Mouse (Mus musculus) C2C12 (cell line): ENCODE results near the gene Psip1. TPM values are rescaled to one million over a fixed set of nuclear protein-coding genes. Genes with fewer than 3 reads are reported as not detected.

Source experiments
- H3K27me3 ChIP-seq: one replicate; pipeline ENCODE4 v1.6.1; 2011; ENCODE audit not compliant: control insufficient read depth, insufficient read depth, insufficient read length
- H3K36me3 ChIP-seq: one replicate; pipeline ENCODE4 v1.6.1; 2011; ENCODE audit not compliant: control insufficient read depth, insufficient read depth
- H3K4me3 ChIP-seq: one replicate; pipeline ENCODE4 v1.5.1; 2011; ENCODE audit warnings: mild to moderate bottlenecking, control low read depth; ENCODE audit not compliant: poor library complexity, insufficient read depth, severe bottlenecking
- H3K79me2 ChIP-seq: one replicate; pipeline ENCODE4 v1.6.1; 2011; ENCODE audit not compliant: control insufficient read depth, insufficient read depth
- H3K79me3 ChIP-seq: one replicate; pipeline ENCODE4 v1.6.1; 2011; ENCODE audit warnings: low read depth, control low read depth
- H3ac ChIP-seq: one replicate; pipeline ENCODE3; 2011; ENCODE audit warnings: low read depth; ENCODE audit not compliant: control insufficient read depth, insufficient read length
- CEBPB ChIP-seq: IDR thresholded peaks from one replicate; pipeline ENCODE4 v1.6.1; 2011; ENCODE audit warnings: low read depth, mild to moderate bottlenecking, control low read depth, moderate library complexity
- CTCF ChIP-seq: IDR thresholded peaks from one replicate; pipeline ENCODE4 v1.5.1; 2011; ENCODE audit not compliant: control insufficient read depth, insufficient read depth, insufficient read length
- FOSL1 ChIP-seq: IDR thresholded peaks from one replicate; pipeline ENCODE4 v1.8.0; 2011; ENCODE audit warnings: mild to moderate bottlenecking, low read length; ENCODE audit not compliant: poor library complexity, insufficient read depth, severe bottlenecking
- MAX ChIP-seq: IDR thresholded peaks from one replicate; pipeline ENCODE4 v1.6.1; 2011; ENCODE audit warnings: mild to moderate bottlenecking, control low read depth
- MYOD1 ChIP-seq: IDR thresholded peaks from one replicate; pipeline ENCODE4 v1.6.1; 2011; ENCODE audit warnings: low read depth; ENCODE audit not compliant: control insufficient read depth, insufficient read length
- MYOG ChIP-seq: IDR thresholded peaks from one replicate; pipeline ENCODE4 v1.6.1; 2011; ENCODE audit not compliant: control insufficient read depth, insufficient read length; ENCODE audit errors: extremely low read depth
- USF1 ChIP-seq: IDR thresholded peaks from one replicate; pipeline ENCODE4 v1.6.1; 2011; ENCODE audit warnings: low read depth, mild to moderate bottlenecking, control low read depth, moderate library complexity
- polyA plus RNA-seq: library from polyadenylated mRNA; unstranded; fragments of >200 nt; fragmentation: generic; extraction: Trizol; gene quantifications from one replicate; pipeline ENCODE4 v1.2.1, GENCODE M21; 2012; ENCODE audit warnings: missing spikeins

Psip1 gene
- polyA plus RNA-seq, 1 experiment = 34.0 TPM

DNA sequence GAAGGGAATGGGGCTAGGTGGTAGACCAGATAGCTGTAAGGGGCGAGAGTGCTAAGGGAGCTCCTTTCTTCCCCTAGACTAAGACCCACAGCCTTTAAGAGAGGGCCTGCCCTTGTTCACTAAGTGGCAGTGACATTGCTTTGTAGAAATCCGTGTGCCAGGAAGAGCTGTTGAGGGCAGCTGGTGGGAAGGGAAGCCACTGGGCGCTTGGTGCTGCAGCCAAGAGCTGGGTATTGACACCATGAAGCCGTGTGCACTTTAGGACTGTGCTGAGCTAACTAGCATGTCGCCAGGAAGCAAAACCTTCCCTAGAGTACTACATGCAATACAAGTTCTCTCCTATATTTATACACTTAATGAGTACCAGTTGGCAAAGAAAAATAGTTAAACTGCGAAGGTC lies 62.6 kb downstream of the Psip1 start:
- Histone ChIP-seq H3K36me3 (peaks cover 71% of the 10 kb centered on the region), H3K79me2 (peaks cover 96% of the 10 kb centered on the region), H3K4me3 (no peak overlapping the region), H3K79me3 (peaks cover 83% of the 10 kb centered on the region), H3ac (no peak overlapping the region), H3K27me3 (no peaks in the 10 kb centered on the region)
- TF ChIP-seq MAX = no peak
- no peak for TF ChIP-seq CEBPB
- no peak for TF ChIP-seq FOSL1
- no peak for TF ChIP-seq MYOD1
- no peak for TF ChIP-seq CTCF
- TF ChIP-seq MYOG = no peak
- no peak for TF ChIP-seq USF1

DNA sequence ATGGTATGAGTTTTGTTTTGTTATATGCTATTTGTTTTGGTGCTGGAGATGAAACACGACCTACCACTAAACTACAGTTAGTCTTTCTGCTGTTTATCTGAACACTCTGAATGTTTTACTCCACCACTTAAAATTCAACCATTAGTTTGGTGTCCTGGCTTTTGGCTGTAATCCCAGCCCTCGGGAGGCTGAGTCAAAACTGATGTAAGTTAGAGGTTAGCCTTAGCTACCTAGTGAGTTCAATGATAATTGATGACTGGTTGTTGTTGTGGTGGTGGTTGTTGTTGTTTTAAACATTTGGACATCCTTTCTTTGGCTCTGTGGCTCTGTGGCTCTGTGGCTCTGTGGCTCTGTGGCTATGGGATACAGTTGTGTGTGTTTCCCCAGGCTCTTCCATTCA lies 67.5 kb downstream of the Psip1 start:
- Histone ChIP-seq H3K4me3 (peak overlapping the region; percentile 98), H3K79me2 (peaks cover 65% of the 10 kb centered on the region), H3K79me3 (peaks cover 54% of the 10 kb centered on the region), H3K36me3 (peaks cover 42% of the 10 kb centered on the region), H3K27me3 (no peaks in the 10 kb centered on the region), H3ac (no peak overlapping the region)
- TF ChIP-seq FOSL1 (no peak), MAX (no peak), MYOG (no peak), CTCF (no peak), CEBPB (no peak), USF1 (no peak), MYOD1 (no peak)

DNA sequence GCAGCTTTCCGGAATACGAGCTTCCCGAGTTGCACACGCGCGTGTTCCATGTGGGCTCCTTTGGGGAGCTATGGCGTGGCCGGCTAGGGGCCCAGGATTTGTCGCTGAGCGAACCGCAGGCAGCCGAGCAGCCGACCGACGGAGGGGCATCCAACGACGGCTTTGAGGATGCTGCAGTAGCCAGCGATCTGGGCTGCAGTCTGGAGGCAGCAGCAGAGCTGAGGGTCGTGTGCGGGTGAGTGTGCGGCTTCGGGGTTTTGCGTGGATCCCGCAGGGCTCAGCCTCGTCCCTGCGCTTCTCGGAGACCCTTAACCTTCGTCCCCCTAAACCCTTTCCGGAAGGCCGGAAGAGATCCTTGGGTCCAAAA lies 68.5 kb downstream of the Psip1 start:
- TF ChIP-seq USF1 (no peak), FOSL1 (no peak), MYOD1 (no peak)
- H3K36me3 ChIP-seq = peaks cover 32% of the 10 kb centered on the region
- H3K79me2 ChIP-seq = peaks cover 56% of the 10 kb centered on the region
- H3ac ChIP-seq = peak overlapping the region; percentile 97
- H3K79me3 ChIP-seq = peaks cover 44% of the 10 kb centered on the region
- no peaks in the 10 kb centered on the region for H3K27me3 ChIP-seq
- H3K4me3 ChIP-seq = peak overlapping the region; percentile 98

DNA sequence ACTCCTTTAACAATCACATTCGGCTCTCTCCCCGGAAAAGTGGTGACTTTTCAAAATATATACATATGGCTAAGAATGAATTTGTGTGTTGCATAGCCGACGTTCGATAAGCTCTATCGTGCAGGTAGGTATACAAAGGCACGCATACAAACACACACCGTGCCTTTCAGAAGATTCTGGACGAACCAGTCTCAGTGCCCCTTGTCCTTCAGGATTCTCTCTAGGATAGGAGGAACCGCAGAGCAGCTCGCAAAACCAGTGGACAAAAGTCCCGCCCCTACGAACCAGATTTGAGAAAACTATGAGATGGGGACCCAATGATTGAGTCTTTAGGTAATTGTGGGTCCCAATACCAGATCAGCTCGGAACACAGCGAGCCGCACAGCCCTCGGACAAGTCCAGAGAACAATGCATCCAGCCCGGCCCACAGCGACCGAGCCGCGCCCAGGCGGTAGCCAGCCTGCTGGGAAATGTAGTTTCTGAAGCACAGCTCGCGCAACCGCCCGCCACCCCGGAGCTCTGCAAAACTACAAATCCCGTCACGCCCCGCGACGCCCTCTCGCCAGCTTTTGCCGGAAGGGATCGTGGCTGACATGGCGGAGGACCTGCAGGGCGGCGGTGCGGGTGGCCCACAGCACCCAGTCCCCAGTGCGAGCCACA lies 69.0 kb downstream of the Psip1 start, which contains the start of gene Snapc3:
Snapc3 (plus strand) TSS at position 565 of the 660 bp plus-strand sequence.
- Histone ChIP-seq H3K4me3 (peak within 1 kb of the TSS; percentile 98), H3K36me3 (peaks cover 27% of the 10 kb centered on the region), H3ac (peak within 1 kb of the TSS; percentile 97), H3K27me3 (no peaks in the 10 kb centered on the region), H3K79me2 (peaks cover 51% of the 10 kb centered on the region), H3K79me3 (peaks cover 39% of the 10 kb centered on the region)
- no peak for TF ChIP-seq USF1
- TF ChIP-seq CTCF = no peak
- TF ChIP-seq MYOG = no peak
- peak; percentile 64 for TF ChIP-seq MAX
- TF ChIP-seq FOSL1 = no peak
- no peak for TF ChIP-seq MYOD1
- no peak for TF ChIP-seq CEBPB

DNA sequence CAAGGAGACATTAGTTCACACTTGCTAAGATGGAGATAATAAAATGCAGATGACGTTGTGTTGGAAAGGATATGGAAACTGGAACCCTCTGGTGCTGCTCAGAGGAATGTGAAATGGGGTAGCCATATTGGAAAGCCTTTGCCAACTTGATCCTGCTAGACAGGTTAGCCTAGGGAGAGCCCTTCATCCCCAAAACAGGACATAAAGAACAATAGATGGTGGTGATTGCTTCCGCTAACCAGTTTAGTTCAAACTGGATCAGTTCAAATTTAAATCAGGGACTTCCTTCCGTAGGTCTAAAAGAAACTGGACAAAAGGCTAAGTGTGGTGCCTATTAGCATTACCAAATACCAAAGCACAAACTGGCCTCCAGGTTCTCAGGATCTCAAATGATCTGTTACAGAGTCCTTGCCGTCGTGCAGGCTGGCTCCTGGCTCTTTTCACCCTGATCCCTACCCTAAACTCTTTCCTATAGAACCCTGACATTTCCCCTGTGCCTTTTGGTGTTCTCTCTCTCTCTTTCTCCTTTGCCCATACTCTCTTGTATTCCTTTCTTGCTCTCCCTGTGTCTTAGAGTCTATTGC lies 71.9 kb downstream of the Psip1 start:
- Histone ChIP-seq H3K79me2 (peaks cover 25% of the 10 kb centered on the region), H3K4me3 (no peak overlapping the region), H3K27me3 (no peaks in the 10 kb centered on the region), H3K36me3 (peaks cover 6% of the 10 kb centered on the region), H3K79me3 (peaks cover 19% of the 10 kb centered on the region), H3ac (no peak overlapping the region)
- no peak for TF ChIP-seq CEBPB
- TF ChIP-seq CTCF = no peak
- TF ChIP-seq MYOG = no peak

DNA sequence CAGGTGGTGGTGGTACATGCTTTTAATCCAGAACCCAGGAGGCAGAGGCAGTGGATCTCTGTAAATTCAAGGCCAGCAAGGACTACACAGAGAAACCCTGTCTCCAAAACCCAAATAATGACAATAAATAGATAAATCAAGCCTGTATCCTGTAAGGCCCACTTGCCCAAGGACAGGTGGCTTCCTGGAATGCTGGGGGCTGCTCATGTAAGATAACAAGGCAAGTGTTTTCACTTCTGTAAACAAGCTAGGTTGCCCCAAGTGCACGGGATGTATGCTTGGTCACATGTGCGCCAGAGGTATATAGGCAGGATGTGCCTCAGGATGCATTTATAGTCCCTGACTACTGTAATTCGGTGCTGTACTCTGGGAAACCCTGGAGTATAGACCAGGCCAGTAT lies 74.2 kb downstream of the Psip1 start:
- Histone ChIP-seq H3ac (no peak overlapping the region), H3K4me3 (no peak overlapping the region), H3K36me3 (no peaks in the 10 kb centered on the region), H3K27me3 (no peaks in the 10 kb centered on the region), H3K79me3 (peaks cover 2% of the 10 kb centered on the region), H3K79me2 (peaks cover 6% of the 10 kb centered on the region)
- TF ChIP-seq MAX (no peak), MYOD1 (no peak), CEBPB (no peak), FOSL1 (no peak), CTCF (no peak), USF1 (no peak), MYOG (no peak)
